Mouse (Mus musculus): ENCODE results near the gene Gm49361. TPM values are rescaled to one million over a fixed set of nuclear protein-coding genes. Genes with fewer than 3 reads are reported as not detected.

Gm49361 gene
- polyA plus RNA-seq, 1 experiment = not detected

GRCm38 (mm10) chr14:57649501-57649900, 96.4 kb downstream of the Gm49361 start:
- TF ChIP-seq POLR2A (IDR thresholded peaks at IDR 0.05; ENCODE audit: borderline replicate concordance, low read depth, low read length) (no peak), CTCF (IDR thresholded peaks at IDR 0.05; ENCODE audit: low read depth, low read length) (no peak)
- no peak overlapping the region for H3K27ac ChIP-seq (ENCODE audit: insufficient read depth, low read depth, low read length)
- H3K4me3 ChIP-seq (ENCODE audit: insufficient read depth, low read length) = no peak overlapping the region
- H3K4me1 ChIP-seq (ENCODE audit: control insufficient read depth, insufficient read depth, low read length) = no peaks in the 10 kb centered on the region

GRCm38 (mm10) chr14:57646155-57646554, 99.7 kb downstream of the Gm49361 start:
- H3K27ac ChIP-seq (ENCODE audit: insufficient read depth, low read depth, low read length) = no peak overlapping the region
- no peak overlapping the region for H3K4me3 ChIP-seq (ENCODE audit: insufficient read depth, low read length)
- TF ChIP-seq CTCF (IDR thresholded peaks at IDR 0.05; ENCODE audit: low read depth, low read length) (no peak), POLR2A (IDR thresholded peaks at IDR 0.05; ENCODE audit: borderline replicate concordance, low read depth, low read length) (no peak)
- H3K4me1 ChIP-seq (ENCODE audit: control insufficient read depth, insufficient read depth, low read length) = peaks cover 3% of the 10 kb centered on the region; the same call in 1 of the 2 replicates

DNA sequence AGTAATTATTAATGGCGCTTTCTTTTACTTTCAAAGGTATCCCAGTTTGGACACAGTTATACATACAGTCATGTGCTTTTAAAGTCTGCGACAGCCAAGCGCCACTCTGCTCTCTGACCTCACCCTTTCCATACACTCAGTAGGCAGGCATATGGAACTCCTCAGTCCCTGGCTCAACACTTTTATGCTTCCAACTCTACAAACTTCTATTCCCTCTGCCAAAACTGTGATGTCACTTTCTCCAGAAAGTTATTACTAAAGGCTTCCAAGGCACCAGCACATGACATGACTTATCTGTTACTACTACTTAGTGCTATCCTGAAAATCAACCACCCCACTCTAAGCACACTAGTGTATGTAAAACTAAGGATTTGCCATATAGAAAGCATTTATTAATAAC, 106.8 kb downstream of the Gm49361 start:
- Histone ChIP-seq H3K27ac (ENCODE audit: insufficient read depth, low read depth, low read length) (no peak overlapping the region), H3K4me3 (ENCODE audit: insufficient read depth, low read length) (no peak overlapping the region), H3K4me1 (ENCODE audit: control insufficient read depth, insufficient read depth, low read length) (peaks cover 3% of the 10 kb centered on the region; the same call in 1 of the 2 replicates)
- TF ChIP-seq CTCF (IDR thresholded peaks at IDR 0.05; ENCODE audit: low read depth, low read length) (no peak), POLR2A (IDR thresholded peaks at IDR 0.05; ENCODE audit: borderline replicate concordance, low read depth, low read length) (no peak)

GRCm38 (mm10) chr14:57634141-57634540, 111.8 kb downstream of the Gm49361 start:
- TF ChIP-seq CTCF (IDR thresholded peaks at IDR 0.05; ENCODE audit: low read depth, low read length) (no peak), POLR2A (IDR thresholded peaks at IDR 0.05; ENCODE audit: borderline replicate concordance, low read depth, low read length) (no peak)
- no peak overlapping the region for H3K27ac ChIP-seq (ENCODE audit: insufficient read depth, low read depth, low read length)

DNA sequence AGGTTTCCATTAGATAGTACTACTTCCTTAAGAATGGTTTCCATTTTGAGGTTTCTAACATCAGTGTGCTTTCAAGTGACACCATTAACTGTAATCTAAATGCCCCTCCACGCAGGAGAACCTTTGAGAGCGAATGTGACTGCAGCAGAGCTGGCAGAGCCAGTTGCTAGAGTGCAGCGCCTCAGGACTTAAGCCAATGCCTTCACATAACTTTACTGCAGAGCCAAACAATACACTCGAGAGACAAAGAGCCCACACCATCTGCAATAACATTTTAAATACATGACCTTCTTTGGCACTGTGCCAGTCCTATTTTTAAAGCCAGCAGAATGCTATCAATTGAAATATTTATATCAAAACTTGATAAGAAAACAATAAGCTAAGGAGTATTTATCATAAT, 116.3 kb downstream of the Gm49361 start:
- TF ChIP-seq CTCF (IDR thresholded peaks at IDR 0.05; ENCODE audit: low read depth, low read length) (no peak), POLR2A (IDR thresholded peaks at IDR 0.05; ENCODE audit: borderline replicate concordance, low read depth, low read length) (no peak)
- Histone ChIP-seq H3K27ac (ENCODE audit: insufficient read depth, low read depth, low read length) (no peak overlapping the region), H3K4me1 (ENCODE audit: control insufficient read depth, insufficient read depth, low read length) (no peaks in the 10 kb centered on the region), H3K4me3 (ENCODE audit: insufficient read depth, low read length) (no peak overlapping the region)

More at GRCm38 (mm10) chr14:57634141-57634540, 111.8 kb downstream of the Gm49361 start:
- Histone ChIP-seq H3K4me1 (ENCODE audit: control insufficient read depth, insufficient read depth, low read length) (no peaks in the 10 kb centered on the region), H3K4me3 (ENCODE audit: insufficient read depth, low read length) (no peak overlapping the region)

DNA sequence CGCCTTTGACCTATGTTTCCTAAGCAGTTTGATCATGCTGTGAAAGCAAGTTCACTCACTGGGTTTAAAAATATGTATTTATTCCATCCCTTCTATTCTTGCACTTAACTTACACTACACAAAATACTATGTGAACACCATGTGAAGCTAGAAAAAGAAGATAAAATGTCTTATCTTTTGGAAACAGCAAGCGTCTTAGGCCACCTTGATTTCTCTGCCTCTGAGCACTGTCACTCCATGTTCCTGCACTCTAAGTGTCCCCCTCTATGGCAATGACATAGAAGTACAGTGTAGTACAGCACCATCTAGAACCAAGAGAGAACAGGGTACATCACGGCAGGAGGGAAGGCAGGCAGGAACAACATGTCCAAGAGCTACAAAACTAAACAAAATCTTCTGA, 123.0 kb downstream of the Gm49361 start:
- H3K4me3 ChIP-seq (ENCODE audit: insufficient read depth, low read length) = no peak overlapping the region

GRCm38 (mm10) chr14:57621699-57622098, 124.2 kb downstream of the Gm49361 start:
- no peak overlapping the region for H3K4me3 ChIP-seq (ENCODE audit: insufficient read depth, low read length)
- H3K4me1 ChIP-seq (ENCODE audit: control insufficient read depth, insufficient read depth, low read length) = peaks cover 9% of the 10 kb centered on the region
- TF ChIP-seq POLR2A (IDR thresholded peaks at IDR 0.05; ENCODE audit: borderline replicate concordance, low read depth, low read length) = no peak
- no peak for TF ChIP-seq CTCF (IDR thresholded peaks at IDR 0.05; ENCODE audit: low read depth, low read length)

More for the DNA sequence above, 123.0 kb downstream of the Gm49361 start:
- H3K27ac ChIP-seq (ENCODE audit: insufficient read depth, low read depth, low read length) = no peak overlapping the region
- peaks cover 4% of the 10 kb centered on the region for H3K4me1 ChIP-seq (ENCODE audit: control insufficient read depth, insufficient read depth, low read length)
- no peak for TF ChIP-seq CTCF (IDR thresholded peaks at IDR 0.05; ENCODE audit: low read depth, low read length)
- no peak for TF ChIP-seq POLR2A (IDR thresholded peaks at IDR 0.05; ENCODE audit: borderline replicate concordance, low read depth, low read length)

DNA sequence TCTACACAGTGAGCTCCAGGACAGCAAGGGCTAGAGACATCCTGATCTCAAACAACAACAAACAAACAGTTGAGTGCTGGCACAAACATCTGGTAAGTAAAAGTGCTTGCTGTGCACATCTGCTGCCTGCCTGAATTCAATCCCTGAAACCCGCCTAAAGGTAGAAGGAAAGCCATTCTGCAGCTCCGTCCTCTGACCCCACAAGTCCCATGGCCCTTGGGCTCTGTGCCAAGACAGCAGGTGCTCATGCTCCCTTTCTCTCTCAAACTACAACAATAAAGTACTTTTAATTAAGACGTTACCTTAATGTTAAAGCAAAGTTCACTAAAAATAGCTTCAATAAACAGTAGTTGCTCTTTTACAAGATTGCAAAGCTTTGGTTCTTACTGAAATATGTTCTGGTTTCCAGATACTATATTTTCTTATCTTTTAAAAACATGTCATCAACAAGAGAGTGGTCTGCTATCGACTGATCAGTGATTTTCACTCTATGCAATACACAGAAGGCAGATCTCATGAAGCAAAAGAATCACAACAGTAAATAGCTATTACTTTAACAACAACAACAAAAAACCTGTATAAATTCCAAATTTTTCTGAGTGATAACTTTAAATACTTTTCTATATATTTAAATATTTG, 125.2 kb downstream of the Gm49361 start:
- TF ChIP-seq CTCF (IDR thresholded peaks at IDR 0.05; ENCODE audit: low read depth, low read length) = no peak
- TF ChIP-seq POLR2A (IDR thresholded peaks at IDR 0.05; ENCODE audit: borderline replicate concordance, low read depth, low read length) = no peak
- no peak overlapping the region for H3K4me3 ChIP-seq (ENCODE audit: insufficient read depth, low read length)
- H3K27ac ChIP-seq (ENCODE audit: insufficient read depth, low read depth, low read length) = no peak overlapping the region
- peaks cover 13% of the 10 kb centered on the region for H3K4me1 ChIP-seq (ENCODE audit: control insufficient read depth, insufficient read depth, low read length)

More at GRCm38 (mm10) chr14:57621699-57622098, 124.2 kb downstream of the Gm49361 start:
- H3K27ac ChIP-seq (ENCODE audit: insufficient read depth, low read depth, low read length) = no peak overlapping the region

- no peak overlapping the region for H3K4me3 ChIP-seq (ENCODE audit: insufficient read depth, low read length)
- no peak overlapping the region for H3K27ac ChIP-seq (ENCODE audit: insufficient read depth, low read depth, low read length)
- H3K4me1 ChIP-seq (ENCODE audit: control insufficient read depth, insufficient read depth, low read length) = peaks cover 13% of the 10 kb centered on the region
Observed at GRCm38 (mm10) chr14:57619487-57619886, 126.4 kb downstream of the Gm49361 start.

GRCm38 (mm10) chr14:57617675-57618074, 128.2 kb downstream of the Gm49361 start:
- Histone ChIP-seq H3K4me3 (ENCODE audit: insufficient read depth, low read length) (no peak overlapping the region), H3K4me1 (ENCODE audit: control insufficient read depth, insufficient read depth, low read length) (peaks cover 16% of the 10 kb centered on the region), H3K27ac (ENCODE audit: insufficient read depth, low read depth, low read length) (peak overlapping the region; percentile 50)
- no peak for TF ChIP-seq CTCF (IDR thresholded peaks at IDR 0.05; ENCODE audit: low read depth, low read length)
- TF ChIP-seq POLR2A (IDR thresholded peaks at IDR 0.05; ENCODE audit: borderline replicate concordance, low read depth, low read length) = no peak

More at GRCm38 (mm10) chr14:57619487-57619886, 126.4 kb downstream of the Gm49361 start:
- no peak for TF ChIP-seq CTCF (IDR thresholded peaks at IDR 0.05; ENCODE audit: low read depth, low read length)
- no peak for TF ChIP-seq POLR2A (IDR thresholded peaks at IDR 0.05; ENCODE audit: borderline replicate concordance, low read depth, low read length)

Data from bone marrow macrophage, adult 2 months (primary cell).